Mouse (Mus musculus): Measurements from ENCODE around the gene Mmp23. TPM values are rescaled to one million over a fixed set of nuclear protein-coding genes. Genes with fewer than 3 reads are reported as not detected.

Gene Mmp23
- total RNA-seq, 2 experiments from 2014 or later = 1.2 to 2.4 TPM

DNA sequence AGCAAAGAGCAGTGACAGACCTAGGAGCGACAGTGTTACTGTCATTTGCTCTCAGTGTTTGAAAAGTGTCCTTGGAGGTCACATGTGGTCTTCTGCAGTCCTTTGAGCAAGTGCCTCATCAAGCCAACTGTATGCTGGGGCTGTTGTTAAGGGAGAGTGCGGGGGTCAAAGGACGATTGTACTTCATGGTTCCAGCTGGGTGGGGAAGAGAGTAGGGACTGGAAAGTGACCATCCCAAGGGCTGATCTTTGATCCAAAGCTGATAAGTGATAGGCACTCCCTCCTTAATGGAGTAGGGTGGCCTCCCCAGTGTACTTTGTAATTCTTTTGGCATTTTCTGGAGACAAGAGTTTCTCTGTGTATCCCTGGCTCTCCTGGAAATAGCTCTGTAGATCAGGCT lies 41.3 kb downstream of the Mmp23 start:
- intact Hi-C loops (cut with DNase I) = no loop called here
- DNase-seq (ENCODE audit: low spot score in 2 of 2) = no peak

DNA sequence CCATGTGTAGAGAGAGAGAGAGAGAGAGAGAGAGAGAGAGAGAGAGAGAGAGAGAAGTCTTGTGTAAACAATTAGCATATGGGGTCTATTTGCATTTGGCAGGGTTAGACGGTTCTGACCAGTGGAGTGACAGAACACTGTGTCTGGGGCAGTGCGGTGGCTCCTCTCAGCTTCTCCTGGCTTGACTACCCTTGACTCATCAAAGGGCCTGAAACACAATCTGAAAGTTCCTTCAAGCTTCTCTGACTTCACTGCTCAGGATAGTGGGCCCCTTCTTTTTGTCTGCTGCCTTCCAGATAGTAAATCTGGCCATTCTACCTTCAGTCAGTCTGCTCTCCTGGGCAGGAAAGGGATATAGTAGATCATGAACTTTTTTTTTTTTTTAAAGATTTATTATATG lies 46.4 kb downstream of the Mmp23 start:
- intact Hi-C loops (cut with DNase I) = no loop called here
- no peak for DNase-seq (ENCODE audit: low spot score in 2 of 2)

DNA sequence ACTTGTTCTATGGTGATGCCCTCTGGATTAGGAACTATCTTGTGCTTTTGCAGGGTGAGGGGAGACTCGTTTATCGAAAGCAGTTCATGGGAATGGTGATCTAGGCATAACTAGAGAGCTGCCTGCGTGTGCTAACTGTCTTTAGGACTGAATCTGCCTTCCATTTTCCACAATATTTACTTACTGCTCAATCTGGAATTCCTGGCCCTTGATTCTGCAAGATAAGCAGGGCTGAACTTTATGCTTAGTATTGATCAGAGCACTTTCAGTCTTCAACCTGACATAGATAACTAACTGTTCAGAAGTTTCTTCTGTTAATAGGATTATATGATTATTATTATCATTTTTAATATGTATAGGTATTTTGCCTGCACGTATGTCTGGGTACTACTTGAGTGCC lies 48.1 kb downstream of the Mmp23 start:
- DNase-seq (ENCODE audit: low spot score in 2 of 2) = no peak
- intact Hi-C loops (cut with DNase I) = no loop called here

DNA sequence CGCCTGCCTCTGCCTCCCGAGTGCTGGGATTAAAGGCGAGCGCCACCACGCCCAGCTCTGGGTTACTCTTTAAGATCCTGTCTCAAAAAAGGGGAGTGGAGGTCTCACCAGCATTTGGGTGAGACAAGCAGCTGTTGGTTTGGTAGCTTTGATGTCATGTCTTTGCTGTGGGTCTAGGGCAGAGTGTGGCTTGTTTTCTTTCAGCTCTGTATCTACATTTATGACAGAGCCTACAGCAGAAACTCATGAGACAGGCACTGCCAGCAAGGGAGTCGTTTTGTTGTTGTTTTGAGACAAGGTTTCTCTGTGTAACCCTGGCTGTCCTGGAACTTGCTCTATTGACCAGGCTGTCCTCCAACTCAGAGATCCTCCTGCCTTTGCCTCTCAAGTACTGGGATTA lies 49.4 kb downstream of the Mmp23 start:
- intact Hi-C loops (cut with DNase I) = no loop called here
- no peak for DNase-seq (ENCODE audit: low spot score in 2 of 2)

DNA sequence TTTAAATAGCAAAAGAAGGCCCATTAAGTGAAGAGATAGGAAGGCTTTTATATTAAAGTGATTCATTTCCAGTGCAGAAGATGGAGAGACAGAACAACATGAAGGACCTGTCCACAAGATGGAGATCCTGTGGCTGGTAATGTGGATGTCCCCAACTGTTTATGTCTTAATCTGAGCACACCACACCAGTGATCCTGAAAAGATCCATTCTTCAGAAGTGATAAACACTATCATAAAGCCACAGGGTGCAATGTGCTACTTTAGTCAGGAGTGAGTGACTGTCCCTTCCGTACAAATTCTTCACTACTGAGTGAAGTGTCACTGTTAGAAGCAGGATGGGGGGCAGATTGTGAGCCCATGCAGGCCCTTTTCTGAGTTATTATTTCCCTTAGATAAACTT lies 50.4 kb downstream of the Mmp23 start:
- no peak for DNase-seq (ENCODE audit: low spot score in 2 of 2)
- intact Hi-C loops (cut with DNase I) = no loop called here

DNA sequence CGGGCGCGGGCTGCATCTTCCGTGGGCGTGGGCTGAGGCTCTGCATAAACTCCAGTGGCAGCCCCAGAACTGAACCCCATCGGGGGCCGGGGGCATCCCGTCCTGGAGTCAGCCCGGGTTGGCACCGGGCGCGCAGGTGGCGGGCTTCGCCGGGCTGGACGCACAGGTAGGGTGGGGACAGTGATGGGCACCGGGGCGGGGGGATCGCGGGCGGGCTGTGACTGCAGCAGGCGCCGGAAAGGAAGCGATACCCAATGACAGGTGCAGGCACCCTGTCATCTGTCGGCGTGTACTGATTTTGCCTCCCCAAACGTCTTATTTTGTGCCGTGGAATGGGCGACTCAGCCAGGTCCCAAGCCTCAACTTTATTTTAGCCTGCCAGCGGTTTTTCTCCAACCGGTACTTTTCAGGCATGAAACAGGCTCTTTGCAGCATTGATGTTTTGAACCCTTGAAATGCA lies 51.2 kb downstream of the Mmp23 start:
- DNase-seq (ENCODE audit: low spot score in 2 of 2) = no peak
- intact Hi-C loops (cut with DNase I) = no loop called here

DNA sequence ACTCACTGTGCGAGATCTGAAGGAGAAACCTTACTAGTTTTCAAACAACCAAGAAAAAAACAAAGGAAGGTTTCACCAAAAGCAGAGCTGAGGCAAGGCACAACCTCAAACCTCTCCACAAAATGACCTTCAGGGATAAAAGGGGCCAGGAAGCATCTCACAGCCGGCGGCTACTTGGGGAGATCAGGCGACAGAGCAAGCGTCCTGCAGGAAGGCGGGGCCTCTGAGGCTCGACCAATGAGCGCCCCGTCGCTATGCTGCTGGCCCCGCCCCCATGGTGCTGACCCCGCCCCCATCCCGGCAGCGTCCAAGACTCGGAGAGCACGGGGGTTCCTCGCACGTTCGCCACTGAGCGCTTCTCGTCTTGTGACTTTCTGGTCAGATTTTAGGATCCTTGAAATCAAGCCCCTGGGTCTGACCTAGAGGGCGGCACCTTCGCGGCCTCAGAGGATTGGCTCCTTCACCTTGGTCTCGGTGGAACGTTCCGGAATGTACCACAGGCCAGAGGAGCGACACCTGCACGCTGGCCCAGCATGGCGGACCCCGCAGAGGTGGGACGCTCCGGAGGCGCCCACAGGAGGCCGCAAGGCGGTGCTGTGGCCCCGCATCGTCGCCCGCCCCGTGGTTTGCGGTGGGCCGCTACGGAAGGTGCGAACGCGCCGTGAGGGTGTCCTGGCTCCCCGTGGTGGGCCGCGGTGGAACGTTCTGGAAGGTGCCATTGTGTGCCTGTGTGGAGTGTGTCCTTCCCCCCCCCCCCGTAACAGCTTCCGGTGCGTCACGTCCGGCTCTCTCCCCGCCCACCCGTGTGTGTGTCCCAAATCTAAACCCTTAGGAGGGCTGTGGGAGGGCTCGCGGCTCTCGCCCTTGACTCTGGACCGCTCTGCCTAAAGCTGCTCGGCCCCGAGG lies 51.8 kb downstream of the Mmp23 start, which contains the start of gene Slc35e2:
Slc35e2 (plus strand) TSS at position 326 of the 906 bp plus-strand sequence.
- intact Hi-C loops (cut with DNase I) = no loop called here
- DNase-seq (ENCODE audit: low spot score in 2 of 2) = peak; percentile 92 to 93

Other genes starting within 250 kb of the Mmp23 start
- 10 to 100 TPM; 11.2 to 11.7 TPM for gene Cfap74, start 244.2 kb downstream of the Mmp23 start, total RNA-seq (2021)
- gene Tmem52, start 184.3 kb downstream of the Mmp23 start, total RNA-seq (2021) = 1 to 10 TPM; 1.2 to 2.9 TPM
- 1,000 to 10,000 TPM in 1 of 2 experiments, 100 to 1,000 TPM in 1; 991 to 1,025 TPM for gene Gnb1, start 162.0 kb downstream of the Mmp23 start, total RNA-seq (2021)
- 10 to 100 TPM; 62.2 to 62.5 TPM for gene Nadk, start 91.0 kb downstream of the Mmp23 start, total RNA-seq (2021)
- 10 to 100 TPM; 48.8 to 53.1 TPM for gene Slc35e2, start 52.0 kb downstream of the Mmp23 start, total RNA-seq (2021)
- 10 to 100 TPM; 45.4 to 47.0 TPM for gene Cdk11b, start 28.5 kb downstream of the Mmp23 start, total RNA-seq (2021)
- gene Gm10563, start 8.0 kb downstream of the Mmp23 start, total RNA-seq (2021) = not detected
- gene Mib2, start 15.8 kb upstream of the Mmp23 start, total RNA-seq (2021) = 100 to 1,000 TPM; 105 TPM
- 10 to 100 TPM; 22.8 to 26.0 TPM for gene Fndc10, start 41.0 kb upstream of the Mmp23 start, total RNA-seq (2021)
- 10 to 100 TPM; 84.2 to 86.8 TPM for gene Ssu72, start 51.4 kb upstream of the Mmp23 start, total RNA-seq (2021)
- gene Tmem240, start 81.4 kb upstream of the Mmp23 start, total RNA-seq (2021) = 10 to 100 TPM; 67.0 to 70.7 TPM
- gene Atad3a, start 107.7 kb upstream of the Mmp23 start, total RNA-seq (2021) = 10 to 100 TPM; 52.3 to 53.2 TPM
- gene Vwa1, start 121.3 kb upstream of the Mmp23 start, total RNA-seq (2021) = 10 to 100 TPM; 16.3 to 17.0 TPM
- 10 to 100 TPM in 1 of 2 experiments, 1 to 10 TPM in 1; 8.7 to 11.6 TPM for gene Tmem88b, start 132.5 kb upstream of the Mmp23 start, total RNA-seq (2021)
- under 1 TPM in 1 of 2 experiments, not detected in 1; 0.31 TPM for gene Ankrd65, start 137.1 kb upstream of the Mmp23 start, total RNA-seq (2021)
- 100 to 1,000 TPM; 104 to 112 TPM for gene Mrpl20, start 149.5 kb upstream of the Mmp23 start, total RNA-seq (2021)
- gene Ccnl2, start 159.1 kb upstream of the Mmp23 start, total RNA-seq (2021) = 10 to 100 TPM; 69.5 to 73.5 TPM
- 10 to 100 TPM; 83.3 to 84.1 TPM for gene Aurkaip1, start 177.9 kb upstream of the Mmp23 start, total RNA-seq (2021)
- gene Mxra8, start 186.3 kb upstream of the Mmp23 start, total RNA-seq (2021) = 10 to 100 TPM in 1 of 2 experiments, 1 to 10 TPM in 1; 9.0 to 14.0 TPM
- 10 to 100 TPM; 81.5 to 81.6 TPM for gene Dvl1, start 194.0 kb upstream of the Mmp23 start, total RNA-seq (2021)
- gene Tas1r3, start 210.0 kb upstream of the Mmp23 start, total RNA-seq (2021) = under 1 TPM; 0.20 to 0.27 TPM
- gene Cptp, start 216.1 kb upstream of the Mmp23 start, total RNA-seq (2021) = 10 to 100 TPM; 28.8 to 29.7 TPM
- 10 to 100 TPM; 34.4 to 38.4 TPM for gene Ints11, start 216.2 kb upstream of the Mmp23 start, total RNA-seq (2021)
- gene Pusl1, start 238.4 kb upstream of the Mmp23 start, total RNA-seq (2021) = 10 to 100 TPM; 65.3 to 66.9 TPM
- gene Acap3, start 238.4 kb upstream of the Mmp23 start, total RNA-seq (2021) = 100 to 1,000 TPM; 139 TPM